Mouse (Mus musculus) small intestine, adult 10 weeks (tissue): Measurements from ENCODE around the gene Tpte. TPM values are rescaled to one million over a fixed set of nuclear protein-coding genes. Genes with fewer than 3 reads are reported as not detected.

Experiments used
- polyA plus RNA-seq: library from polyadenylated mRNA; stranded (reverse); fragments of 350-450 nt; fragmentation: Illumina TruSeq; extraction: RNeasy Lipid Tissue Mini Kit (QIAGEN cat#74804); gene quantifications from one replicate; pipeline ENCODE4 v1.2.3, GENCODE M21; 2014; ENCODE audit warnings: low replicate concordance

Gene Tpte
- polyA plus RNA-seq = not detected

GRCm38 (mm10) chr8:22282999-22283491, at the start of gene Tpte:
Tpte (plus strand) TSS chr8:22283441.

GRCm38 (mm10) chr8:22398142-22398951, 115.1 kb downstream of the Tpte start, which contains the start of gene Slc25a15:
Slc25a15 (minus strand) TSS chr8:22398597.

GRCm38 (mm10) chr8:22411282-22411702, 128.1 kb downstream of the Tpte start, which contains the start of gene Mrps31:
Mrps31 (plus strand) TSS chr8:22411361.

Other genes starting within 250 kb of the Tpte start
- gene Atp7b, start 223.1 kb upstream of the Tpte start, polyA plus RNA-seq = 1.8 TPM
- gene Alg11, start 222.7 kb upstream of the Tpte start, polyA plus RNA-seq = 44.6 TPM
- 3.7 TPM for gene Nek5, start 158.4 kb upstream of the Tpte start, polyA plus RNA-seq
- 13.1 TPM for gene Nek3, start 117.0 kb upstream of the Tpte start, polyA plus RNA-seq
- 19.8 TPM for gene Ckap2, start 97.6 kb upstream of the Tpte start, polyA plus RNA-seq
- 32.7 TPM for gene Vps36, start 90.6 kb upstream of the Tpte start, polyA plus RNA-seq
- 0.26 TPM for gene Thsd1, start 56.1 kb upstream of the Tpte start, polyA plus RNA-seq
- 251 TPM for gene Slc25a15, start 115.2 kb downstream of the Tpte start, polyA plus RNA-seq
- gene Mrps31, start 127.9 kb downstream of the Tpte start, polyA plus RNA-seq = 79.8 TPM